Mouse (Mus musculus) embryonic facial prominence, embryonic 12.5 days (tissue): ENCODE measurements at regions not wholly inside any gene's neighbourhood (a gene's known extent, or its start where the extent isn't known, plus 50 kb on each side); places are given as distances from the start of the nearest gene placed in this dataset.
A peak's percentile ranks its signal among the peaks of the same experiment; 100 is the strongest.

Experiments
- ATAC-seq: fragments of 200-750 bp; cut with Nextera tagmentation; 2 replicates; pipeline ENCODE4 v1.8.0; 2017; ENCODE audit not compliant: insufficient number of reproducible peaks, insufficient read depth, low FRiP score, low TSS enrichment
- H3K27ac ChIP-seq: fragments of 300-500 bp; sonication (generic); 2 replicates; pipeline ENCODE4 v1.5.1; 2016; ENCODE audit warnings: mild to moderate bottlenecking
- H3K27me3 ChIP-seq: fragments of 300-500 bp; sonication (generic); 2 replicates; pipeline ENCODE4 v1.6.1; 2016; ENCODE audit warnings: mild to moderate bottlenecking, moderate library complexity
- H3K36me3 ChIP-seq: fragments of 300-500 bp; sonication (generic); 2 replicates; pipeline ENCODE4 v1.6.1; 2016; ENCODE audit warnings: mild to moderate bottlenecking
- H3K4me1 ChIP-seq: fragments of 300-500 bp; sonication (generic); 2 replicates; pipeline ENCODE4 v1.6.1; 2016
- H3K4me2 ChIP-seq: fragments of 300-500 bp; sonication (generic); replicated peaks from 2 replicates; pipeline ENCODE4 v1.6.1; 2016; ENCODE audit warnings: mild to moderate bottlenecking, moderate library complexity
- H3K4me3 ChIP-seq: fragments of 300-500 bp; sonication (generic); 2 replicates; pipeline ENCODE4 v1.5.1; 2016; ENCODE audit warnings: mild to moderate bottlenecking
- H3K9ac ChIP-seq: fragments of 300-500 bp; sonication (generic); 2 replicates; pipeline ENCODE4 v1.6.1; 2016; ENCODE audit warnings: mild to moderate bottlenecking, moderate library complexity
- H3K9me3 ChIP-seq: fragments of 300-500 bp; sonication (generic); 2 replicates; pipeline ENCODE4 v1.6.1; 2016; ENCODE audit warnings: mild to moderate bottlenecking, moderate library complexity
- WGBS: fragments of 180-500 bp; shearing (Covaris S2); methylation state at CpG from one replicate; pipeline ENCODE4 v1.1.7; 2016; 5-methylcytosine and 5-hydroxymethylcytosine counted together

DNA sequence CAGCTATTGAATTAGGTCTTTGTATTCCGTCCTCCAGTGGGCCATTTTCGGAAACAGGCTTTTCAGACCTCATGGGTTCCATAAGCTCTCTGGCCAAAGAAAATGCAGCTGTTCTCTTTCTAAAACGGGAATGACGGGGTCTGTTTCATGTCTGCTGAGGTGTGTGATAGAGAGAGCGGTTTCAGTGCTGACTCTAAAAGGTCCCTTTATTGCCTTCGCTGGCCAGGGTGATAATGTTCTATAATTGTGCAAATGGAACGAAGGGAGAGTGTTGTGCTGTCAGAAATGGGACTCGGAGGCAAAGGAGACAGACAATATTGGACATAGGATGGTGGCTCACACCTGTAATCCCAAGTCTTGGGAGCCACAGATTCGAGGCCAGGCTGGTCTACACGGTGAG is 53.5 kb upstream of the Osbpl8 start:
- no peak for ATAC-seq

GRCm38 (mm10) chr10:111108658-111109633 is 55.6 kb upstream of the Osbpl8 start:
- Histone ChIP-seq H3K9me3 (no peaks in the 10 kb centered on the region), H3K27ac (no peak overlapping the region), H3K36me3 (no peaks in the 10 kb centered on the region), H3K9ac (no peak overlapping the region), H3K4me1 (no peaks in the 10 kb centered on the region), H3K27me3 (no peaks in the 10 kb centered on the region), H3K4me2 (peak overlapping the region; percentile 30), H3K4me3 (no peak overlapping the region)
- WGBS: 49% methylated on average over 24 of the region's 24 CpGs
- ATAC-seq: no peak; the same call in 1 of the 2 replicates

More for the DNA sequence above, 53.5 kb upstream of the Osbpl8 start:
- no peaks in the 10 kb centered on the region for H3K36me3 ChIP-seq
- H3K27me3 ChIP-seq: no peaks in the 10 kb centered on the region
- no peak overlapping the region for H3K4me3 ChIP-seq
- H3K27ac ChIP-seq: no peak overlapping the region
- 70% methylated on average over 10 of the region's 10 CpGs for WGBS
- no peak overlapping the region for H3K4me2 ChIP-seq
- no peaks in the 10 kb centered on the region for H3K9me3 ChIP-seq
- no peak overlapping the region for H3K9ac ChIP-seq
- H3K4me1 ChIP-seq: no peaks in the 10 kb centered on the region

DNA sequence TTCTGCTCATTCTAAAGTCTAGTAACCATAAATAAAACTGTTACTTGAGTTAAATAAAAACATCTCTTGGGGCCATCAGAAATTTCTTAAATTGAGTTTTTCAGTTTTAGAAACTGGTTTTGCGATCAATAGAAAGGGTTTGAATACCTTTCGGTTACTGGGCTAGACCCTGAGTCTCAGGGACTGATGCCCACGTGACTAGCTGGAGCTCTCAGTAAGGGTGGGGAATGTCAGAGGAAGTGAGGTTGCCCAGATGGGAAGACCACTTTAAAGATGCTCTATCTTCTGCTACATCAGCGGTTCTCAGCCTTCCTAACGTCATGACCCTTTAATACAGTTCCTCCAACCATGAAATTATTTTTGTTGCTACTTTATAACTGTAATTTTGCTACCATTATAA is 56.7 kb upstream of the Osbpl8 start:
- no peak for ATAC-seq
- Histone ChIP-seq H3K9ac (no peak overlapping the region), H3K27me3 (no peaks in the 10 kb centered on the region), H3K4me2 (no peak overlapping the region), H3K9me3 (no peaks in the 10 kb centered on the region), H3K4me3 (no peak overlapping the region), H3K4me1 (no peaks in the 10 kb centered on the region), H3K27ac (no peak overlapping the region), H3K36me3 (no peaks in the 10 kb centered on the region)
- WGBS: 85% methylated on average over 5 of the region's 5 CpGs

DNA sequence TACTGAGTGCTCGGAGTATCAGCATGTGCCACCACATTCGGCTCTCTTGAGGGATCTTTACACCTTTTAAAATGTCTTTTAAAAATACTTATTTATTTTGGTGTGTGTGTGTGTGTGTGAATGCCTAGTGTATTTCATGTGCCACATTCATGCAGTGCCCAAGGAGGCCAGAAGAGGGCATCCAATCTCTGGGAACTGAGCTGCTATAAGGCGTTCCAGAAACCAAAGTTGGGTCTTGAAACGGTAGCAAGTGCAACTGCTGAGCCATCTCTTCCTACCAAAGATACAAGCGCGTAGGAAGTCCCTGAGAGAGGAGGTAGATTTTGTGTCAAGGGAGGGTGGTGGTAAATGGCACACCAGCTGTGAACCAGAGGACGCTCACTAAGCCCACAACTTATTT is 57.2 kb upstream of the Osbpl8 start:
- Histone ChIP-seq H3K9me3 (no peaks in the 10 kb centered on the region), H3K9ac (no peak overlapping the region), H3K4me2 (no peak overlapping the region), H3K27me3 (no peaks in the 10 kb centered on the region), H3K36me3 (no peaks in the 10 kb centered on the region), H3K27ac (no peak overlapping the region), H3K4me3 (no peak overlapping the region), H3K4me1 (no peaks in the 10 kb centered on the region)
- WGBS: 69% methylated on average over 7 of the region's 7 CpGs
- no peak for ATAC-seq

DNA sequence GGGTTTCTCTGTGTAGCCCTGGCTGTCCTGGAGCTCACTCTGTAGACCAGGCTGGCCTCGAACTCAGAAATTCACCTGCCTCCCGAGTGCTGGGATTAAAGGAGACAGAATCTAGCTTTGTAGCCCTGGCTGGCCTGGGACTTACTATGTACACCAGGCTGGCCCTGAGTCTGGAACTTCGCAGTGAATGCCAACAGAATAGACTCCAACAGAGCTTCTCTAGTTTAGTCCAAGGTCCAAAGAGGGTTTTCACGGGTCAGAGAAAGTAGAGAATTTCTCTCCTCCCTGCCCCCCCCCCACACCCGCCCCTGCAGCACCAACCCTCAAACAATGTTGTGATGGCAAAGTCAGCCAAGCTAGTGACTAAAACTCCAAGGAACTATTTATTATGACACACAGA is 58.1 kb upstream of the Osbpl8 start:
- H3K36me3 ChIP-seq: no peaks in the 10 kb centered on the region
- H3K9me3 ChIP-seq: no peaks in the 10 kb centered on the region
- no peak overlapping the region for H3K27ac ChIP-seq
- H3K4me2 ChIP-seq: no peak overlapping the region
- no peak overlapping the region for H3K9ac ChIP-seq
- no peaks in the 10 kb centered on the region for H3K4me1 ChIP-seq
- 87% methylated on average over 5 of the region's 5 CpGs for WGBS
- no peak overlapping the region for H3K4me3 ChIP-seq
- no peak for ATAC-seq
- H3K27me3 ChIP-seq: no peaks in the 10 kb centered on the region

DNA sequence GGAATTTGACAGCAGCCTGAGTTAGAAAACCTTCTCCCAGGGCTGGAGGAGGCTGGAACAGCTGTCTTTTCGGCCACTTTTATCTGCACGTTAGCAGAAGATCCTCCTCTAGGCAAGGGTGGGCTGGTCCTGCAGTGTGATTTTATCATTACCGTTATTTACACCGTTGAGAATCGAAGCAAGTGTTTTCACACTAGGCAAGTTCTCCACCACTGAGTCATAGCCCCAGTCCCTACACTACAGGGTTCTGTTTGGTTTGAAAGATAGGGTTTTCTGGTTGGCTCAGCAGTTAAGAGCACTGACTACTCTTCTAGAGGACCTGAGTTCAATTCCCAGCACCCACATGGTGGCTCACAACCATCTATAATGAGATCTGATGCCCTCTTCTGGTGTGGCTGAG is 58.9 kb upstream of the Osbpl8 start:
- H3K9me3 ChIP-seq: no peaks in the 10 kb centered on the region

DNA sequence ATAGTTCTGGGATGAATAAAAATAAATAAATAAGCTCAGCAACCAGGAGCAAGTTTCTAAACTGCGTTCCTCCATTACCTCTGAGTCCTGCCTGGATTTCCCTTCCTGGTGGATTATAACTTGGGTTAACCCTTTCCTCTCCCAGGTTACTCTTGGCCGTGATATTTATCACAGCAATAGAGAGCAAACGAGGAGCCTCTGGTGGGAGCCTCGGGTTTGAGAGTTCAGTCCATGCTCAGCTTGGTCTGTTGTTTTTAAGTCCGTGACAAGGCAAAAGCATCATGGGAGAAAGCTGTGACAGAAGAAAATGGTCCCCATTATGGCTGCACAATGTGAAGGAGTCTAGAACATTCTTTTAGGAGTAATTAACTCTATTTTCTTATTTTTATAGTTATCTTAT is 61.0 kb upstream of the Osbpl8 start:
- 74% methylated on average over 5 of the region's 5 CpGs for WGBS
- Histone ChIP-seq H3K4me2 (no peak overlapping the region), H3K4me3 (no peak overlapping the region), H3K9ac (no peak overlapping the region), H3K4me1 (no peaks in the 10 kb centered on the region), H3K9me3 (no peaks in the 10 kb centered on the region), H3K27me3 (no peaks in the 10 kb centered on the region), H3K36me3 (no peaks in the 10 kb centered on the region), H3K27ac (no peak overlapping the region)
- no peak for ATAC-seq

More for the DNA sequence above, 58.9 kb upstream of the Osbpl8 start:
- H3K4me2 ChIP-seq: no peak overlapping the region
- no peak overlapping the region for H3K9ac ChIP-seq
- H3K27me3 ChIP-seq: no peaks in the 10 kb centered on the region
- no peak overlapping the region for H3K4me3 ChIP-seq
- WGBS: 94% methylated on average over 5 of the region's 5 CpGs
- H3K36me3 ChIP-seq: no peaks in the 10 kb centered on the region
- no peak overlapping the region for H3K27ac ChIP-seq
- ATAC-seq: no peak
- no peaks in the 10 kb centered on the region for H3K4me1 ChIP-seq

DNA sequence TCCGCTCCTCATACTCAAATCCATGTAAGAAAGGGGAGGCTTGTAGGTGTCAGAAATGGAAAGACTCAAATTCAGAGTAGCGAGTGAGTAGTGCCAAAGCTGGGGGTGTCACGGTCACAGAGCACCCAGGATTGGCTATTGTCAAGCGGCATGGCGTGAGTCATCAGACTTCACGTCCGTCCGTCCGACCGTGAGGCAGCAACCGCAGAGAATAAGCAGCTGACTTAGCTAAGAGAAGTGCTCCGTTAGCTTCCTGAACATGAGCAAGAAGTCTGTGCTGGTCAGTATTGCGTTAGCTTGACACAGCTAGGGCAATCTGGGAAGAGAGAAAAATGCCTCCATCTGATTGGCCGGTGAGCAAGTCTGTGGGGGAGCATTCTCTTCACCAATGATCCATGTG is 61.5 kb upstream of the Osbpl8 start:
- Histone ChIP-seq H3K9me3 (no peaks in the 10 kb centered on the region), H3K27me3 (no peaks in the 10 kb centered on the region), H3K27ac (no peak overlapping the region), H3K4me2 (no peak overlapping the region), H3K4me3 (no peak overlapping the region), H3K9ac (no peak overlapping the region), H3K4me1 (no peaks in the 10 kb centered on the region), H3K36me3 (no peaks in the 10 kb centered on the region)
- no peak for ATAC-seq
- WGBS: 79% methylated on average over 14 of the region's 14 CpGs

DNA sequence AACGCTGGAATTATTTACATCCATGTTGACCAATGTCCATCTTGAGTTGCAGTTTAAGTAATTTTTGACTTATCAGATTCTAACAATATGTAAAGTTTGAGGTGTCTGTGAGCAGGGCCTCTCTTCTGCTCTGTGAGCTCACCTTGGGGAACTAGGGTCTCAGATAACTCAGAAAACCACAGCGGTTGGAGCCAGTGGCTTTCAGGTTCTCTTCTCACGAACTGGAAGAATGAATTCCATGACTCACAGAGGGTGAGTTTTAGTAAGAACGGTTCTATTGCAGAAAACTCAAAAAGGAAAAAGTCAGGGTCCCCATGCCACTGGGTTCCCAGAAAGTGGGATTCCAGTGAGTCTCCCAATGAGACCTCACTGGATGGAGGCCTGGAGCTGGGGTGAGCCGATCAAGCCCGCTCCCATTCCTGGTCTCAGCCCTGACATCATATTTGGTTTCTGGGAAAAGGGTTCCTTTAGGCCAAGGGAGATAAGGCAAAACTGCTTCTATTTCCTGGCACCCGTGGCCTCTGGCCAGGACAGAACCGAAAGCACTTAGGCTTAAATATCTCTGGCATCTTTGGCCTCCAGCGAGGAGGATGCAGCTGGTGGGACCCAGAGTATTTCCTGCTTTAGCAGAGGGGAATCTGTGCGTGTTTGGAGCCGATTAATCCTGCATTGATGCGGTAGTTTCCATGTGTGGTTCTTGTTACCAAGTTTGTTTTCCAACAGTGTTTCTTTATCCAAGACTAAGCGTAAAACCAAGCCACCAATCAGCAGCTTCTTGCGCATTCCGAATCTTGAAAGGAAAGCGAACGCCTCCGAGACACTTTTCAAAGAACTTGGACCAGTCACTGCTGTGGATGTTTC is 62.4 kb upstream of the Osbpl8 start:
- WGBS: 66% methylated on average over 18 of the region's 18 CpGs
- Histone ChIP-seq H3K4me1 (no peaks in the 10 kb centered on the region), H3K36me3 (no peaks in the 10 kb centered on the region), H3K4me2 (no peak overlapping the region), H3K9ac (no peak overlapping the region), H3K27ac (no peak overlapping the region), H3K27me3 (no peaks in the 10 kb centered on the region), H3K9me3 (no peaks in the 10 kb centered on the region), H3K4me3 (no peak overlapping the region)
- ATAC-seq: no peak

- H3K4me1 ChIP-seq: no peaks in the 10 kb centered on the region
- H3K36me3 ChIP-seq: no peaks in the 10 kb centered on the region
- no peak overlapping the region for H3K4me3 ChIP-seq
- no peak overlapping the region for H3K4me2 ChIP-seq
- 45% methylated on average over 7 of the region's 7 CpGs for WGBS
- H3K27ac ChIP-seq: no peak overlapping the region
- no peak for ATAC-seq
- no peaks in the 10 kb centered on the region for H3K9me3 ChIP-seq
- H3K27me3 ChIP-seq: no peaks in the 10 kb centered on the region
- H3K9ac ChIP-seq: no peak overlapping the region
Observed at GRCm38 (mm10) chr10:111099812-111100464, 64.6 kb upstream of the Osbpl8 start.

- Histone ChIP-seq H3K9me3 (no peaks in the 10 kb centered on the region), H3K4me1 (0 out of 2 replicates have a peak, but pooled peaks cover 3% of the 10 kb centered on the region), H3K27ac (no peak overlapping the region), H3K4me2 (no peak overlapping the region), H3K27me3 (no peaks in the 10 kb centered on the region), H3K36me3 (no peaks in the 10 kb centered on the region), H3K4me3 (no peak overlapping the region), H3K9ac (no peak overlapping the region)
- 69% methylated on average over 5 of the region's 5 CpGs for WGBS
- ATAC-seq: 0 out of 2 replicates have a peak, but pooled peaks have one; percentile 63
Observed at GRCm38 (mm10) chr10:111099059-111099811, 65.3 kb upstream of the Osbpl8 start.
